ENCODE assay signal across 21 mouse cellular contexts in the genomic region with DNA sequence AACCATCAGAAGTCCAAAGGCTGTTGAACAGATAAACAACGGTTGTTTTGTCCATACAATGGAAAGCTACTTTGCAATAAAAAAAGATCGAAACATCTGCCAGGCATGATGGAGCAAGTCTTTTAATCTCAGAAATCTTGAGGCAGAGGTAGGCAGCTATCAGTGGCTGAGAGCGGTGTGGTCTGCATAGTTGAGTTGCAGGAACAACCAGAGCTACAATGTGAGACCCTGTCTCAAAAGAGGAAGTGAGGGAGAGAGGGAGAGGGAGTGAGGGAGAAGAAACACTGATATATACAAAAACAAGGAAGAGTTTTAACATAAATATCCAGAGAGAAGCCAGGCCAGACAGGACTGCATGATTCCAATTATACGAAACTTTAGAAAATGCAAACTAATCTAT.
"Had no signal": no experiment of that assay in that cellular context is flagged by ENCODE, and none has a peak within 500 bp of the region (broad histone marks: within the 10 kb centered on the region; RNA-seq: fewer than 3 reads in every experiment).

No protein-coding gene starts in this region.

- H3K4me3 ChIP-seq: liver, embryonic 15.5 days; lung, embryonic 15.5 days; megakaryocyte, embryonic 14.5 days; midbrain, embryonic 13.5 days; midbrain, embryonic 15.5 days; myocyte; neural tube, embryonic 13.5 days; neural tube, embryonic 15.5 days had no signal

- DNase-seq: liver, postnatal 0 days; lung, adult 2 months; lung, postnatal 10 days; lung, postnatal 4 days; retina, postnatal 1 day; right cerebral cortex, adult 18-20 months; right cerebral cortex, postnatal 25 days; right cerebral cortex, postnatal 4 days; spleen, adult 18-20 months; thymus, adult 18-20 months; thymus, postnatal 14 days; thymus, postnatal 4 days had no signal

- H3K9ac ChIP-seq: liver, embryonic 15.5 days; liver, postnatal 0 days; lung, embryonic 15.5 days; midbrain, embryonic 13.5 days; midbrain, embryonic 15.5 days; neural tube, embryonic 13.5 days; neural tube, embryonic 15.5 days had no signal

- H3K9me3 ChIP-seq: liver, embryonic 15.5 days; lung, embryonic 15.5 days; megakaryocyte, embryonic 14.5 days; midbrain, embryonic 13.5 days; midbrain, embryonic 15.5 days; neural tube, embryonic 13.5 days; neural tube, embryonic 15.5 days had no signal

- ATAC-seq: liver, postnatal 0 days; midbrain, embryonic 13.5 days; midbrain, embryonic 15.5 days had no signal

- H3K27me3 ChIP-seq: liver, embryonic 15.5 days; lung, embryonic 15.5 days; megakaryocyte, embryonic 14.5 days; midbrain, embryonic 15.5 days; neural tube, embryonic 13.5 days; neural tube, embryonic 15.5 days had no signal

- H3K36me3 ChIP-seq: liver, embryonic 15.5 days; lung, embryonic 15.5 days; midbrain, embryonic 13.5 days; midbrain, embryonic 15.5 days; neural tube, embryonic 13.5 days; neural tube, embryonic 15.5 days had no signal

- H3K4me1 ChIP-seq: lung, embryonic 15.5 days; midbrain, embryonic 15.5 days; neural tube, embryonic 13.5 days; neural tube, embryonic 15.5 days had no signal

- H3K4me2 ChIP-seq: liver, embryonic 15.5 days; lung, embryonic 15.5 days; midbrain, embryonic 11.5 days; midbrain, embryonic 13.5 days; midbrain, embryonic 15.5 days; neural tube, embryonic 13.5 days; neural tube, embryonic 15.5 days had no signal

- H3K27ac ChIP-seq: liver, embryonic 15.5 days; lung, embryonic 15.5 days; midbrain, embryonic 13.5 days; midbrain, embryonic 15.5 days; neural tube, embryonic 13.5 days; neural tube, embryonic 15.5 days had no signal
